Mouse (Mus musculus) midbrain, embryonic 14.5 days (tissue): ENCODE data around the gene Hrh2. TPM values are rescaled to one million over a fixed set of nuclear protein-coding genes. Genes with fewer than 3 reads are reported as not detected.

Source experiments
- polyA plus RNA-seq: library from polyadenylated mRNA; unstranded; fragments of >200 nt; fragmentation: Nextera tagmentation; extraction: Ambion mirVana; gene quantifications from 2 replicates; pipeline ENCODE4 v1.2.1, GENCODE M21; 2014

Gene Hrh2
- polyA plus RNA-seq, 1 experiment from 2014 or later, result 0.63 TPM

Other genes starting within 250 kb of the Hrh2 start
- 1.7 and 2.4 TPM in 2 replicates for gene Drd1, start 136.4 kb upstream of the Hrh2 start, polyA plus RNA-seq
- gene Sfxn1, start 120.3 kb upstream of the Hrh2 start, polyA plus RNA-seq, result 107 and 115 TPM in 2 replicates
- 39.4 and 41.9 TPM in 2 replicates for gene Cplx2, start 179.2 kb downstream of the Hrh2 start, polyA plus RNA-seq